Mouse (Mus musculus) forebrain, embryonic 15.5 days (tissue): ENCODE data around the gene Zfyve16. TPM values are rescaled to one million over a fixed set of nuclear protein-coding genes. Genes with fewer than 3 reads are reported as not detected.

Experiments used
- ATAC-seq: fragments of 200-750 bp; cut with Nextera tagmentation; replicated peaks from 2 replicates; pipeline ENCODE4 v1.8.0; 2017; ENCODE audit warnings: mild to moderate bottlenecking, moderate TSS enrichment, moderate library complexity
- H3K27ac ChIP-seq: fragments of 300-500 bp; sonication (generic); replicated peaks from 2 replicates; pipeline ENCODE4 v1.5.1; 2015; ENCODE audit warnings: mild to moderate bottlenecking, inconsistent platforms
- H3K27me3 ChIP-seq: fragments of 300-500 bp; sonication (generic); 2 replicates; pipeline ENCODE4 v1.6.1; 2015; ENCODE audit warnings: inconsistent platforms
- H3K36me3 ChIP-seq: fragments of 300-500 bp; sonication (generic); 2 replicates; pipeline ENCODE4 v1.6.1; 2015; ENCODE audit warnings: mild to moderate bottlenecking, inconsistent platforms
- H3K4me1 ChIP-seq: fragments of 300-500 bp; sonication (generic); 2 replicates; pipeline ENCODE4 v1.6.1; 2015; ENCODE audit warnings: inconsistent platforms
- H3K4me2 ChIP-seq: fragments of 300-500 bp; sonication (generic); replicated peaks from 2 replicates; pipeline ENCODE4 v1.6.1; 2015; ENCODE audit warnings: mild to moderate bottlenecking, inconsistent platforms
- H3K4me3 ChIP-seq: fragments of 300-500 bp; sonication (generic); 2 replicates; pipeline ENCODE4 v1.5.1; 2015; ENCODE audit warnings: mild to moderate bottlenecking, inconsistent platforms
- H3K9ac ChIP-seq: fragments of 300-500 bp; sonication (generic); replicated peaks from 2 replicates; pipeline ENCODE4 v1.6.1; 2015; ENCODE audit warnings: mild to moderate bottlenecking, inconsistent platforms
- H3K9me3 ChIP-seq: fragments of 300-500 bp; sonication (generic); 2 replicates; pipeline ENCODE4 v1.6.1; 2016; ENCODE audit warnings: inconsistent platforms
- WGBS: fragments of 180-500 bp; shearing (Covaris S2); methylation state at CpG from one replicate; pipeline ENCODE4 v1.1.7; 2015; ENCODE audit warnings: mixed read lengths; 5-methylcytosine and 5-hydroxymethylcytosine counted together
- polyA plus RNA-seq: library from polyadenylated mRNA; unstranded; fragments of >200 nt; fragmentation: Nextera tagmentation; extraction: Ambion mirVana; gene quantifications from 2 replicates; pipeline ENCODE4 v1.2.1, GENCODE M21; 2015

Gene Zfyve16
- 10.9 and 11.5 TPM in 2 replicates for polyA plus RNA-seq

- peak; percentile 98 for ATAC-seq
- H3K4me1 ChIP-seq, result peaks cover 11% of the 10 kb centered on the region
- under 1% methylated on average over 46 of the region's 46 CpGs for WGBS
- H3K4me3 ChIP-seq, result peak within 1 kb of the TSS; percentile 57
- peak within 1 kb of the TSS; percentile 73 for H3K9ac ChIP-seq
- H3K36me3 ChIP-seq, result 0 out of 2 replicates have a peak, but pooled peaks cover 3% of the 10 kb centered on the region
- H3K27ac ChIP-seq, result peak within 1 kb of the TSS; percentile 93
- peak within 1 kb of the TSS; percentile 65 for H3K4me2 ChIP-seq
- H3K27me3 ChIP-seq, result no peaks in the 10 kb centered on the region
- no peaks in the 10 kb centered on the region for H3K9me3 ChIP-seq
Observed at GRCm38 (mm10) chr13:92530721-92531211, at the start of gene Zfyve16. TSS of gene Zfyve16 (minus strand) at chr13:92530868.

GRCm38 (mm10) chr13:92578210-92578609 is 47.5 kb upstream of the Zfyve16 start:
- Histone ChIP-seq H3K36me3 (no peaks in the 10 kb centered on the region), H3K4me2 (no peak overlapping the region), H3K27ac (no peak overlapping the region), H3K27me3 (no peaks in the 10 kb centered on the region), H3K4me1 (no peaks in the 10 kb centered on the region), H3K4me3 (no peak overlapping the region), H3K9me3 (no peaks in the 10 kb centered on the region), H3K9ac (no peak overlapping the region)
- 82% methylated on average over 4 of the region's 4 CpGs for WGBS
- ATAC-seq, result no peak

- Histone ChIP-seq H3K9me3 (no peaks in the 10 kb centered on the region), H3K27me3 (no peaks in the 10 kb centered on the region), H3K9ac (no peak overlapping the region), H3K36me3 (no peaks in the 10 kb centered on the region), H3K4me2 (no peak overlapping the region), H3K27ac (no peak overlapping the region), H3K4me1 (no peaks in the 10 kb centered on the region), H3K4me3 (no peak overlapping the region)
- ATAC-seq, result no peak
- WGBS, result 52% methylated on average over 6 of the region's 6 CpGs
Observed at GRCm38 (mm10) chr13:92576688-92577087, 46.0 kb upstream of the Zfyve16 start.

GRCm38 (mm10) chr13:92576072-92576471 is 45.4 kb upstream of the Zfyve16 start, which contains the start of gene Spz1:
TSS of gene Spz1 (minus strand) at chr13:92576172.
- no peaks in the 10 kb centered on the region for H3K4me1 ChIP-seq
- no peak within 1 kb of the TSS for H3K27ac ChIP-seq
- ATAC-seq, result no peak
- no peaks in the 10 kb centered on the region for H3K9me3 ChIP-seq
- H3K9ac ChIP-seq, result no peak within 1 kb of the TSS
- no peak within 1 kb of the TSS for H3K4me3 ChIP-seq
- no peaks in the 10 kb centered on the region for H3K36me3 ChIP-seq
- no peak within 1 kb of the TSS for H3K4me2 ChIP-seq
- no peaks in the 10 kb centered on the region for H3K27me3 ChIP-seq

- no peak overlapping the region for H3K9ac ChIP-seq
- no peak for ATAC-seq
- peak overlapping the region; percentile 38; the same call in 1 of the 2 replicates for H3K27ac ChIP-seq
- no peaks in the 10 kb centered on the region for H3K9me3 ChIP-seq
- WGBS, result 76% methylated on average over 5 of the region's 5 CpGs
- H3K4me3 ChIP-seq, result no peak overlapping the region
- H3K4me1 ChIP-seq, result no peaks in the 10 kb centered on the region
- no peaks in the 10 kb centered on the region for H3K27me3 ChIP-seq
- H3K4me2 ChIP-seq, result no peak overlapping the region
- no peaks in the 10 kb centered on the region for H3K36me3 ChIP-seq
Observed at GRCm38 (mm10) chr13:92559429-92559828, 28.8 kb upstream of the Zfyve16 start.

- WGBS, result 64% methylated on average over 2 of the region's 2 CpGs
- H3K4me2 ChIP-seq, result no peak overlapping the region
- no peak overlapping the region for H3K9ac ChIP-seq
- ATAC-seq, result no peak
- H3K36me3 ChIP-seq, result no peaks in the 10 kb centered on the region
- no peak overlapping the region for H3K27ac ChIP-seq
- no peak overlapping the region for H3K4me3 ChIP-seq
- no peaks in the 10 kb centered on the region for H3K4me1 ChIP-seq
- no peaks in the 10 kb centered on the region for H3K27me3 ChIP-seq
- H3K9me3 ChIP-seq, result no peaks in the 10 kb centered on the region
Observed at GRCm38 (mm10) chr13:92557229-92557628, 26.6 kb upstream of the Zfyve16 start.

- H3K27me3 ChIP-seq, result no peaks in the 10 kb centered on the region
- no peak overlapping the region for H3K4me3 ChIP-seq
- H3K36me3 ChIP-seq, result no peaks in the 10 kb centered on the region
- no peak overlapping the region for H3K4me2 ChIP-seq
- H3K27ac ChIP-seq, result no peak overlapping the region
- no peak for ATAC-seq
- H3K9ac ChIP-seq, result no peak overlapping the region
- 53% methylated on average over 8 of the region's 8 CpGs for WGBS
- H3K4me1 ChIP-seq, result no peaks in the 10 kb centered on the region
- no peaks in the 10 kb centered on the region for H3K9me3 ChIP-seq
Observed at GRCm38 (mm10) chr13:92556458-92557126, 25.9 kb upstream of the Zfyve16 start.

- no peaks in the 10 kb centered on the region for H3K27me3 ChIP-seq
- no peaks in the 10 kb centered on the region for H3K4me1 ChIP-seq
- no peak overlapping the region for H3K4me3 ChIP-seq
- H3K4me2 ChIP-seq, result no peak overlapping the region
- WGBS, result 86% methylated on average over 4 of the region's 4 CpGs
- ATAC-seq, result no peak
- H3K9me3 ChIP-seq, result no peaks in the 10 kb centered on the region; the same call in none of the 2 replicates
- no peak overlapping the region for H3K9ac ChIP-seq
- no peaks in the 10 kb centered on the region for H3K36me3 ChIP-seq
- H3K27ac ChIP-seq, result no peak overlapping the region
Observed at GRCm38 (mm10) chr13:92547093-92547492, 16.4 kb upstream of the Zfyve16 start.

GRCm38 (mm10) chr13:92540997-92541396 is 10.3 kb upstream of the Zfyve16 start:
- Histone ChIP-seq H3K4me2 (no peak overlapping the region), H3K4me3 (no peak overlapping the region), H3K4me1 (no peaks in the 10 kb centered on the region), H3K9ac (no peak overlapping the region), H3K9me3 (no peaks in the 10 kb centered on the region), H3K27me3 (no peaks in the 10 kb centered on the region), H3K36me3 (no peaks in the 10 kb centered on the region), H3K27ac (no peak overlapping the region)
- 93% methylated on average over 6 of the region's 6 CpGs for WGBS
- no peak for ATAC-seq

GRCm38 (mm10) chr13:92539126-92539525 is 8.5 kb upstream of the Zfyve16 start:
- WGBS, result 50% methylated on average over 4 of the region's 4 CpGs
- H3K4me1 ChIP-seq, result no peaks in the 10 kb centered on the region
- no peak overlapping the region for H3K4me3 ChIP-seq
- H3K9me3 ChIP-seq, result no peaks in the 10 kb centered on the region
- H3K36me3 ChIP-seq, result no peaks in the 10 kb centered on the region
- no peak for ATAC-seq
- no peak overlapping the region for H3K27ac ChIP-seq
- no peak overlapping the region for H3K9ac ChIP-seq
- H3K4me2 ChIP-seq, result no peak overlapping the region
- no peaks in the 10 kb centered on the region for H3K27me3 ChIP-seq

GRCm38 (mm10) chr13:92533801-92534200 is 3.1 kb upstream of the Zfyve16 start:
- Histone ChIP-seq H3K9ac (no peak overlapping the region), H3K36me3 (no peaks in the 10 kb centered on the region), H3K4me3 (no peak overlapping the region), H3K27me3 (no peaks in the 10 kb centered on the region), H3K4me2 (no peak overlapping the region), H3K27ac (no peak overlapping the region), H3K4me1 (peaks cover 9% of the 10 kb centered on the region), H3K9me3 (no peaks in the 10 kb centered on the region)
- WGBS, result 55% methylated on average over 2 of the region's 2 CpGs
- no peak for ATAC-seq

GRCm38 (mm10) chr13:92532216-92532615 is 1.5 kb upstream of the Zfyve16 start:
- H3K9me3 ChIP-seq, result no peaks in the 10 kb centered on the region
- H3K27me3 ChIP-seq, result no peaks in the 10 kb centered on the region
- H3K4me2 ChIP-seq, result no peak overlapping the region
- ATAC-seq, result no peak
- H3K4me1 ChIP-seq, result peaks cover 11% of the 10 kb centered on the region
- H3K36me3 ChIP-seq, result no peaks in the 10 kb centered on the region
- WGBS, result 78% methylated on average over 2 of the region's 2 CpGs
- H3K27ac ChIP-seq, result no peak overlapping the region
- no peak overlapping the region for H3K4me3 ChIP-seq
- H3K9ac ChIP-seq, result no peak overlapping the region

GRCm38 (mm10) chr13:92531237-92531636 is 569 bp upstream of the Zfyve16 start:
- Histone ChIP-seq H3K36me3 (0 out of 2 replicates have a peak, but pooled peaks cover 3% of the 10 kb centered on the region), H3K9ac (peak overlapping the region; percentile 73), H3K27ac (peak overlapping the region; percentile 93), H3K4me3 (peak overlapping the region; percentile 57), H3K9me3 (no peaks in the 10 kb centered on the region), H3K27me3 (no peaks in the 10 kb centered on the region), H3K4me1 (peaks cover 11% of the 10 kb centered on the region), H3K4me2 (peak overlapping the region; percentile 65)
- 3% methylated on average over 15 of the region's 15 CpGs for WGBS
- peak; percentile 7 for ATAC-seq
